Mouse (Mus musculus) small intestine, adult 2 months (tissue): ENCODE results near the gene Sema4g.
A peak's percentile ranks its signal among the peaks of the same experiment; 100 is the strongest.

Experiments
- CTCF ChIP-seq: fragments of 200-500 bp; IDR thresholded peaks from 2 replicates; pipeline ENCODE4 v1.5.1; 2012; ENCODE audit warnings: low read depth, mild to moderate bottlenecking, control low read depth, inconsistent platforms, low read length, moderate library complexity, mixed read lengths; ENCODE audit not compliant: insufficient replicate concordance, insufficient read length; ENCODE audit errors: extremely low read depth
- POLR2A ChIP-seq: fragments of 200-500 bp; IDR thresholded peaks from 2 replicates; pipeline ENCODE4 v1.6.1; 2012; ENCODE audit warnings: low read depth, mild to moderate bottlenecking, control low read depth, inconsistent platforms, low read length, moderate library complexity

GRCm38 (mm10) chr19:45036867-45037266 is 48.0 kb downstream of the Sema4g start:
- TF ChIP-seq CTCF (0 out of 2 replicates have a peak, but pooled peaks have one; percentile 37), POLR2A (no peak)
